Mouse (Mus musculus) CH12.LX (cell line): ENCODE data around the gene Il5. TPM values are rescaled to one million over a fixed set of nuclear protein-coding genes. Genes with fewer than 3 reads are reported as not detected.

Source experiments
- DNase-seq: peaks from one replicate; pipeline ENCODE4 v3.0.0-alpha.2; 2013; ENCODE audit errors: extremely low read depth
- H3K27ac ChIP-seq: 2 replicates; pipeline ENCODE4 v1.5.1; 2012; ENCODE audit warnings: low read depth, mild to moderate bottlenecking, control low read depth, moderate library complexity; ENCODE audit not compliant: insufficient read depth
- H3K27me3 ChIP-seq: replicated peaks from 2 replicates; pipeline ENCODE3; 2012; ENCODE audit warnings: inconsistent platforms
- H3K36me3 ChIP-seq, 2 experiments: replicated peaks in 1 of 2; 2 replicates each; pipeline versions ENCODE3 to v1.6.1; 2012; ENCODE audit warnings: inconsistent platforms in 1 of 2, low read length in 1 of 2, mild to moderate bottlenecking in 1 of 2, mixed read lengths in 1 of 2, moderate library complexity in 1 of 2; ENCODE audit not compliant: control insufficient read depth in 1 of 2, insufficient read depth in 1 of 2
- H3K4me1 ChIP-seq, 2 experiments: 2 replicates each; pipeline ENCODE4 v1.6.1; 2012; ENCODE audit warnings: inconsistent platforms in 1 of 2, moderate library complexity in 1 of 2; ENCODE audit not compliant: insufficient read depth in 2 of 2, control insufficient read depth in 1 of 2
- H3K4me2 ChIP-seq: 2 replicates; pipeline ENCODE4 v1.6.1; 2012; ENCODE audit warnings: low read depth, mild to moderate bottlenecking, control low read depth; ENCODE audit not compliant: poor library complexity, insufficient read depth, severe bottlenecking
- H3K4me3 ChIP-seq, 3 experiments: fragments of 150-350 bp in 1 of 3; sonication (generic) in 1 of 3; replicated peaks in 1 of 3; 2 replicates each; pipeline versions ENCODE3 to v1.5.1; 2011 to 2012; ENCODE audit warnings: low read depth in 2 of 3, low read length in 2 of 3, mild to moderate bottlenecking in 2 of 3, moderate library complexity in 2 of 3, control low read depth in 1 of 3, improper control_type of control experiment in 1 of 3, inconsistent platforms in 1 of 3, mixed read lengths in 1 of 3; ENCODE audit not compliant: poor library complexity in 1 of 3
- H3K79me2 ChIP-seq: replicated peaks from 2 replicates; pipeline ENCODE4 v1.6.1; 2012; ENCODE audit warnings: mild to moderate bottlenecking, moderate library complexity; ENCODE audit not compliant: control insufficient read depth, poor library complexity, insufficient read depth, severe bottlenecking; ENCODE audit errors: extremely low read depth
- H3K9ac ChIP-seq: 2 replicates; pipeline ENCODE4 v1.6.1; 2012; ENCODE audit warnings: low read depth, mild to moderate bottlenecking, control low read depth, moderate library complexity; ENCODE audit not compliant: insufficient read depth
- H3K9me3 ChIP-seq: replicated peaks from 2 replicates; pipeline ENCODE3; 2012; ENCODE audit warnings: low read length, inconsistent platforms, mixed read lengths
- BHLHE40 ChIP-seq: IDR thresholded peaks from 2 replicates; pipeline ENCODE4 v1.6.1; 2011; ENCODE audit warnings: mild to moderate bottlenecking, low read depth, low read length, improper control_type of control experiment
- CHD1 ChIP-seq: IDR thresholded peaks from 2 replicates; pipeline ENCODE4 v1.6.1; 2012; ENCODE audit warnings: low read depth, low read length, improper control_type of control experiment, inconsistent platforms
- CHD2 ChIP-seq: IDR thresholded peaks from 2 replicates; pipeline ENCODE4 v1.6.1; 2011; ENCODE audit warnings: low read length, improper control_type of control experiment
- CTCF ChIP-seq, 2 experiments: IDR thresholded peaks in 1 of 2; conservative IDR thresholded peaks in 1 of 2; 2 replicates each; pipeline ENCODE4 v1.5.1; 2011 to 2012; ENCODE audit warnings: low read depth in 2 of 2, low read length in 2 of 2, improper control_type of control experiment in 1 of 2, inconsistent platforms in 1 of 2, mild to moderate bottlenecking in 1 of 2, moderate library complexity in 1 of 2
- E2F4 ChIP-seq: IDR thresholded peaks from 2 replicates; pipeline ENCODE4 v1.6.1; 2011; ENCODE audit warnings: low read depth, low read length, improper control_type of control experiment; ENCODE audit not compliant: insufficient replicate concordance
- ELF1 ChIP-seq: IDR thresholded peaks from 2 replicates; pipeline ENCODE4 v1.6.1; 2014; ENCODE audit warnings: low read depth, mild to moderate bottlenecking, inconsistent platforms, low read length, improper control_type of control experiment
- EP300 ChIP-seq: IDR thresholded peaks from 2 replicates; pipeline ENCODE4 v1.6.1; 2011; ENCODE audit warnings: low read length, improper control_type of control experiment
- ETS1 ChIP-seq: conservative IDR thresholded peaks from 2 replicates; pipeline ENCODE4 v1.6.1; 2012; ENCODE audit warnings: low read depth, mild to moderate bottlenecking, inconsistent platforms, low read length, improper control_type of control experiment, moderate library complexity
- GABPA ChIP-seq: IDR thresholded peaks from 2 replicates; pipeline ENCODE4 v1.6.1; 2012; ENCODE audit warnings: low read depth, low read length, improper control_type of control experiment, inconsistent platforms; ENCODE audit not compliant: insufficient replicate concordance
- HCFC1 ChIP-seq: IDR thresholded peaks from 2 replicates; pipeline ENCODE4 v1.6.1; 2012; ENCODE audit warnings: low read depth, mild to moderate bottlenecking, inconsistent platforms, low read length, improper control_type of control experiment
- IRF4 ChIP-seq: IDR thresholded peaks from 2 replicates; pipeline ENCODE4 v1.6.1; 2014; ENCODE audit warnings: low read depth, mild to moderate bottlenecking, inconsistent platforms, low read length, improper control_type of control experiment
- JUN ChIP-seq: IDR thresholded peaks from 2 replicates; pipeline ENCODE4 v1.6.1; 2011; ENCODE audit warnings: low read depth, mild to moderate bottlenecking, low read length, improper control_type of control experiment, moderate library complexity; ENCODE audit not compliant: insufficient read depth
- JUND ChIP-seq: conservative IDR thresholded peaks from 2 replicates; pipeline ENCODE4 v1.6.1; 2011; ENCODE audit warnings: low read depth, low read length, improper control_type of control experiment
- KAT2A ChIP-seq: IDR thresholded peaks from 2 replicates; pipeline ENCODE4 v1.6.1; 2012; ENCODE audit warnings: low read length, improper control_type of control experiment, inconsistent platforms; ENCODE audit not compliant: insufficient replicate concordance
- MAFK ChIP-seq: IDR thresholded peaks from 2 replicates; pipeline ENCODE4 v1.6.1; 2011; ENCODE audit warnings: low read length, improper control_type of control experiment; ENCODE audit not compliant: insufficient replicate concordance
- MAX ChIP-seq: IDR thresholded peaks from 2 replicates; pipeline ENCODE4 v1.6.1; 2011; ENCODE audit warnings: low read length, improper control_type of control experiment
- MAZ ChIP-seq: IDR thresholded peaks from 2 replicates; pipeline ENCODE4 v1.6.1; 2012; ENCODE audit warnings: low read depth, mild to moderate bottlenecking, inconsistent platforms, low read length, improper control_type of control experiment, moderate library complexity
- MEF2A ChIP-seq: IDR thresholded peaks from 2 replicates; pipeline ENCODE4 v1.6.1; 2014; ENCODE audit warnings: low read depth, mild to moderate bottlenecking, inconsistent platforms, low read length, improper control_type of control experiment, borderline replicate concordance
- MXI1 ChIP-seq: IDR thresholded peaks from 2 replicates; pipeline ENCODE4 v1.6.1; 2011; ENCODE audit warnings: mild to moderate bottlenecking, low read depth, low read length, improper control_type of control experiment
- MYC ChIP-seq: IDR thresholded peaks from 2 replicates; pipeline ENCODE4 v1.6.1; 2011; ENCODE audit warnings: low read depth, mild to moderate bottlenecking, improper control_type of control experiment, low read length
- NELFE ChIP-seq: IDR thresholded peaks from 2 replicates; pipeline ENCODE4 v1.6.1; 2011; ENCODE audit warnings: low read depth, low read length, improper control_type of control experiment
- NRF1 ChIP-seq: IDR thresholded peaks from 2 replicates; pipeline ENCODE4 v1.6.1; 2014; ENCODE audit warnings: low read depth, mild to moderate bottlenecking, inconsistent platforms, low read length, improper control_type of control experiment, moderate library complexity
- PAX5 ChIP-seq: IDR thresholded peaks from 2 replicates; pipeline ENCODE4 v1.6.1; 2012; ENCODE audit warnings: low read length, inconsistent platforms, mixed read lengths
- POLR2A ChIP-seq: IDR thresholded peaks from 2 replicates; pipeline ENCODE4 v1.6.1; 2011; ENCODE audit warnings: low read depth, mild to moderate bottlenecking, improper control_type of control experiment, low read length
- POLR2AphosphoS2 ChIP-seq: IDR thresholded peaks from 2 replicates; pipeline ENCODE4 v1.6.1; 2011; ENCODE audit warnings: low read depth, low read length, improper control_type of control experiment
- RAD21 ChIP-seq: IDR thresholded peaks from 2 replicates; pipeline ENCODE4 v1.6.1; 2011; ENCODE audit warnings: low read depth, mild to moderate bottlenecking, low read length, improper control_type of control experiment, moderate library complexity
- RCOR1 ChIP-seq: conservative IDR thresholded peaks from 2 replicates; pipeline ENCODE4 v1.6.1; 2012; ENCODE audit warnings: low read depth, mild to moderate bottlenecking, inconsistent platforms, low read length, improper control_type of control experiment
- SIN3A ChIP-seq: IDR thresholded peaks from 2 replicates; pipeline ENCODE4 v1.6.1; 2012; ENCODE audit warnings: low read length, improper control_type of control experiment, inconsistent platforms
- SMC3 ChIP-seq: IDR thresholded peaks from 2 replicates; pipeline ENCODE4 v1.6.1; 2011; ENCODE audit warnings: low read depth, low read length, improper control_type of control experiment
- TBP ChIP-seq: conservative IDR thresholded peaks from 2 replicates; pipeline ENCODE4 v1.6.1; 2011; ENCODE audit warnings: low read depth, low read length, improper control_type of control experiment
- TCF12 ChIP-seq: IDR thresholded peaks from 2 replicates; pipeline ENCODE4 v1.6.1; 2014; ENCODE audit warnings: low read depth, mild to moderate bottlenecking, inconsistent platforms, low read length, improper control_type of control experiment
- UBTF ChIP-seq: IDR thresholded peaks from 2 replicates; pipeline ENCODE4 v1.6.1; 2012; ENCODE audit warnings: low read depth, mild to moderate bottlenecking, inconsistent platforms, low read length, improper control_type of control experiment, moderate library complexity
- USF1 ChIP-seq: IDR thresholded peaks from 2 replicates; pipeline ENCODE4 v1.6.1; 2014; ENCODE audit warnings: low read depth, mild to moderate bottlenecking, inconsistent platforms, low read length, improper control_type of control experiment
- USF2 ChIP-seq: conservative IDR thresholded peaks from 2 replicates; pipeline ENCODE4 v1.6.1; 2011; ENCODE audit warnings: low read depth, low read length, improper control_type of control experiment
- ZC3H11A ChIP-seq: IDR thresholded peaks from 2 replicates; pipeline ENCODE4 v1.6.1; 2012; ENCODE audit warnings: low read depth, mild to moderate bottlenecking, inconsistent platforms, low read length, improper control_type of control experiment
- ZKSCAN1 ChIP-seq: IDR thresholded peaks from 2 replicates; pipeline ENCODE4 v1.6.1; 2012; ENCODE audit warnings: low read depth, inconsistent platforms, low read length, improper control_type of control experiment, borderline replicate concordance
- ZMIZ1 ChIP-seq: IDR thresholded peaks from 2 replicates; pipeline ENCODE4 v1.6.1; 2012; ENCODE audit warnings: low read depth, mild to moderate bottlenecking, inconsistent platforms, low read length, improper control_type of control experiment
- ZNF384 ChIP-seq: IDR thresholded peaks from 2 replicates; pipeline ENCODE4 v1.6.1; 2012; ENCODE audit warnings: low read depth, low read length, improper control_type of control experiment, inconsistent platforms
- dilution Hi-C: fragments of 300-500 bp; cut with MboI; formaldehyde crosslinking; loops from 2 replicates; pipeline ENCODE4 v1.14.3; 2020; ENCODE audit warnings: low sequenced_read_pairs; ENCODE audit not compliant: extremely low pct_unique_long_range_greater_than_20kb, extremely low pct_ligation_motif_present
- in situ Hi-C: fragments of 300-500 bp; cut with MboI; formaldehyde crosslinking; loops from 3 replicates; pipeline ENCODE4 v1.14.3; 2019; ENCODE audit warnings: low sequenced_read_pairs, low pct_ligation_motif_present, low pct_unique_long_range_greater_than_20kb, mixed read lengths
- polyA plus RNA-seq: library from polyadenylated mRNA; unstranded; fragments of >175 nt; gene quantifications from 2 replicates; pipeline ENCODE4 v1.2.1, GENCODE M21; 2012; ENCODE audit warnings: low read depth; ENCODE audit not compliant: insufficient read length
- total RNA-seq, 2 experiments: library from RNA; depleted of rRNA; stranded (reverse); fragments of 300-350 nt in 1 of 2; fragments of >200 nt in 1 of 2; gene quantifications; 2 replicates each; pipeline ENCODE4 v1.2.3; 2012 to 2014

The Il5 gene
- total and polyA plus RNA-seq, 3 experiments: not detected

DNA sequence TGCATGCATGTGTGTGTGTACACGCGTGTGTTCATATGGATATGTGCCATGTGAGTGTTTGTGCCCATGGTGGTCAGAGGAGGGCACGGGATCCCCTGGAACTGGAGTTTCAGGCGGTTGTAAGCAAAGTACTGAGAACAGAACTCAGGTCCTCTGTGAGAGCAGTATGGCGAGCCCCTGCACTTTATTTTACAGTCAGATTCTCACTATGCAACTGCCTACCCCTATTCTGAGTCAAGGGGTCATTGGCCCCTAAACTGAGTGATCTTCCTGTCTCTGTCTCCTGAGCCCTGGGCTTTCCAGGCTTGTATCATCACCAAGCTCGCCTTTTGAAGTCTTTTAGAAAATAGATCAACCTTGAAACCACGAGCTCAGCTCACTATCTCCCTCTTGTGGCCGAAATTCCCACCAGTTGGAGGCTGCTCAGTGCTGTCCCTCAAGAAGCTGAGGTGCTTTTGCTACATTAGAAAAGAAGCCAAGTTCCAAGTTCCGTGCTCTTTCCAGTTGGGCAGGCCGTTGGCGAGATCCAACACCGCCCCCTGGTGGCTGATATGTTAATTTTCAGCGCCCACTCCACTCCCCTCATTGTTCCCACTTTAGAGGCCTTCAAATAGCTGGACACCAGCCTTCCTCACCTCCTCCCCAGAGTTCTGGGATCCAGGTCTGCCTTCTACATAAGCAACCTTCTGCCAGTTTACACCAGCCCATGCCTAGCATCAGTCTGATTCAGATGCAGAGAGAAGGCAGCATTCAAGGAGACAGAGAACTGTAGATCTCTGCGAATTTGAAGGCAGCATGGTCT, 16.4 kb downstream of the Il5 start:
- in situ Hi-C loops (loop anchor here (5.0 kb wide), 2 partner anchors 150 to 270 kb away; no protein-coding TSS in a partner anchor), dilution Hi-C loops (no loop called here)
- H3K9me3 ChIP-seq: no peaks in the 10 kb centered on the region
- peak overlapping the region; percentile 40; the same call in 1 of the 2 replicates for H3K9ac ChIP-seq
- H3K27me3 ChIP-seq: no peaks in the 10 kb centered on the region
- no peak overlapping the region for H3K4me3 ChIP-seq
- H3K4me2 ChIP-seq: peak overlapping the region; percentile 9; the same call in 1 of the 2 replicates
- H3K36me3 ChIP-seq: no peaks in the 10 kb centered on the region
- H3K27ac ChIP-seq: peak overlapping the region; percentile 74
- peaks cover 8 to 35% of the 10 kb centered on the region in 2 experiments for H3K4me1 ChIP-seq
- no peaks in the 10 kb centered on the region for H3K79me2 ChIP-seq
- TF ChIP-seq E2F4 (0 out of 2 replicates have a peak, but pooled peaks have one; percentile 68), ZC3H11A (peak; percentile 82), JUND (peak; percentile 71; the same call in 1 of the 2 replicates), SMC3 (peak; percentile 97), MEF2A (peak; percentile 82), GABPA (no peak), ZNF384 (peak; percentile 39; the same call in 1 of the 2 replicates), JUN (no peak), USF1 (no peak), HCFC1 (peak; percentile 58), MAZ (peak; percentile 58; the same call in 1 of the 2 replicates), RAD21 (peak; percentile 84), PAX5 (no peak), MAFK (no peak), RCOR1 (no peak; the same call in 1 of the 2 replicates), ETS1 (peak; percentile 54; the same call in 1 of the 2 replicates), TBP (no peak), NELFE (peak; percentile 74; the same call in 1 of the 2 replicates), POLR2AphosphoS2 (no peak), POLR2A (no peak), USF2 (no peak), CHD2 (peak; percentile 21; the same call in 1 of the 2 replicates), IRF4 (peak; percentile 86), TCF12 (peak; percentile 74), UBTF (no peak; the same call in 1 of the 2 replicates), MYC (peak; percentile 96), ELF1 (peak; percentile 58), BHLHE40 (peak; percentile 66), CHD1 (no peak), ZKSCAN1 (no peak), NRF1 (peak; percentile 59), MAX (peak; percentile 94), MXI1 (peak; percentile 91), KAT2A (0 out of 2 replicates have a peak, but pooled peaks have one; percentile 29), ZMIZ1 (no peak), EP300 (peak; percentile 44; the same call in 1 of the 2 replicates), SIN3A (peak; percentile 86; the same call in 1 of the 2 replicates), CTCF (conservative IDR thresholded peaks at IDR 0.05 in 1 of 2, IDR thresholded peaks at IDR 0.05 in 1 of 2; ENCODE audit: low read depth in 2 of 2, low read length in 2 of 2) (peak; percentile 80 to 99)
- DNase-seq: peak; percentile 99
